Mouse (Mus musculus): ENCODE data around the gene Pcgf5. TPM values are rescaled to one million over a fixed set of nuclear protein-coding genes. Genes with fewer than 3 reads are reported as not detected.
A peak's percentile ranks its signal among the peaks of the same experiment; 100 is the strongest.

Gene Pcgf5
- total and polyA plus RNA-seq, 3 experiments, result 29.1 to 76.4 (median 61.7) TPM

GRCm38 (mm10) chr19:36390714-36391113 lies 42.6 kb downstream of the Pcgf5 start:
- Histone ChIP-seq H3K9ac (ENCODE audit: low read depth, low read length) (no peak overlapping the region), H3K4me1 (ENCODE audit: control insufficient read depth, insufficient read depth, low read length) (peaks cover 2% of the 10 kb centered on the region; the same call in 1 of the 2 replicates), H3K4me3 (no peak overlapping the region), H3K36me3 (ENCODE audit: control insufficient read depth, insufficient read depth, low read length) (0 out of 2 replicates have a peak, but pooled peaks cover 2% of the 10 kb centered on the region), H3K27ac (no peak overlapping the region), H3K27me3 (ENCODE audit: control insufficient read depth, insufficient read depth, low read length) (no peaks in the 10 kb centered on the region), H3K79me2 (replicated peaks; ENCODE audit: control insufficient read depth, insufficient read depth, low read length) (no peaks in the 10 kb centered on the region; the same call in 1 of the 2 replicates)
- intact Hi-C loops (cut with DNase I), result no loop called here
- TF ChIP-seq CTCF (IDR thresholded peaks at IDR 0.05), result no peak
- TF ChIP-seq EP300 (IDR thresholded peaks at IDR 0.05; ENCODE audit: insufficient read depth, low read depth, low read length), result no peak
- TF ChIP-seq POLR2A (IDR thresholded peaks at IDR 0.05; ENCODE audit: insufficient read depth, low read depth, low read length), result no peak
- DNase-seq, result no peak
- 61% methylated on average over 1 of the region's 1 CpGs for WGBS

GRCm38 (mm10) chr19:36398500-36398899 lies 50.4 kb downstream of the Pcgf5 start:
- Histone ChIP-seq H3K4me1 (ENCODE audit: control insufficient read depth, insufficient read depth, low read length) (no peaks in the 10 kb centered on the region), H3K79me2 (replicated peaks; ENCODE audit: control insufficient read depth, insufficient read depth, low read length) (no peaks in the 10 kb centered on the region; the same call in none of the 2 replicates), H3K36me3 (ENCODE audit: control insufficient read depth, insufficient read depth, low read length) (no peaks in the 10 kb centered on the region), H3K9ac (ENCODE audit: low read depth, low read length) (no peak overlapping the region), H3K27me3 (ENCODE audit: control insufficient read depth, insufficient read depth, low read length) (no peaks in the 10 kb centered on the region), H3K4me3 (no peak overlapping the region), H3K27ac (no peak overlapping the region)
- 64% methylated on average over 3 of the region's 3 CpGs for WGBS
- no peak for TF ChIP-seq POLR2A (IDR thresholded peaks at IDR 0.05; ENCODE audit: insufficient read depth, low read depth, low read length)
- no peak for TF ChIP-seq CTCF (IDR thresholded peaks at IDR 0.05)
- TF ChIP-seq EP300 (IDR thresholded peaks at IDR 0.05; ENCODE audit: insufficient read depth, low read depth, low read length), result no peak
- intact Hi-C loops (cut with DNase I), result no loop called here
- no peak for DNase-seq

- H3K4me1 ChIP-seq (ENCODE audit: control insufficient read depth, insufficient read depth, low read length), result peaks cover 4% of the 10 kb centered on the region
- DNase-seq, result no peak
- peak overlapping the region; percentile 51; the same call in 1 of the 2 replicates for H3K27ac ChIP-seq
- H3K4me3 ChIP-seq, result no peak overlapping the region; the same call in 1 of the 2 replicates
- WGBS, result 50% methylated on average over 10 of the region's 10 CpGs
- no peaks in the 10 kb centered on the region for H3K27me3 ChIP-seq (ENCODE audit: control insufficient read depth, insufficient read depth, low read length)
- H3K36me3 ChIP-seq (ENCODE audit: control insufficient read depth, insufficient read depth, low read length), result peaks cover 4% of the 10 kb centered on the region; the same call in 1 of the 2 replicates
- no peak for TF ChIP-seq POLR2A (IDR thresholded peaks at IDR 0.05; ENCODE audit: insufficient read depth, low read depth, low read length)
- TF ChIP-seq EP300 (IDR thresholded peaks at IDR 0.05; ENCODE audit: insufficient read depth, low read depth, low read length), result no peak
- no peak for TF ChIP-seq CTCF (IDR thresholded peaks at IDR 0.05)
- no peaks in the 10 kb centered on the region for H3K79me2 ChIP-seq (replicated peaks; ENCODE audit: control insufficient read depth, insufficient read depth, low read length)
- intact Hi-C loops (cut with DNase I), result loop anchor here (5.0 kb wide), 1 partner anchor 144 kb away; the partner anchor contains the start of gene Hectd2
- H3K9ac ChIP-seq (ENCODE audit: low read depth, low read length), result no peak overlapping the region
Observed at GRCm38 (mm10) chr19:36408352-36409100, 60.4 kb downstream of the Pcgf5 start.

- no peaks in the 10 kb centered on the region for H3K27me3 ChIP-seq (ENCODE audit: control insufficient read depth, insufficient read depth, low read length)
- TF ChIP-seq POLR2A (IDR thresholded peaks at IDR 0.05; ENCODE audit: insufficient read depth, low read depth, low read length) (no peak), EP300 (IDR thresholded peaks at IDR 0.05; ENCODE audit: insufficient read depth, low read depth, low read length) (0 out of 2 replicates have a peak, but pooled peaks have one; percentile 27), CTCF (IDR thresholded peaks at IDR 0.05) (peak; percentile 22; the same call in 1 of the 2 replicates)
- peak overlapping the region; percentile 70 for H3K4me3 ChIP-seq
- peaks cover 4% of the 10 kb centered on the region; the same call in 1 of the 2 replicates for H3K36me3 ChIP-seq (ENCODE audit: control insufficient read depth, insufficient read depth, low read length)
- H3K79me2 ChIP-seq (replicated peaks; ENCODE audit: control insufficient read depth, insufficient read depth, low read length), result 0 out of 2 replicates have a peak, but pooled peaks cover 2% of the 10 kb centered on the region
- WGBS, result 2% methylated on average over 32 of the region's 53 CpGs
- DNase-seq, result peak; percentile 99 to 100
- peak overlapping the region; percentile 89 for H3K9ac ChIP-seq (ENCODE audit: low read depth, low read length)
- peak overlapping the region; percentile 51 for H3K27ac ChIP-seq
- intact Hi-C loops (cut with DNase I), result loop anchor here (5.0 kb wide), 1 partner anchor 143 kb away; the partner anchor contains the start of gene Hectd2
- peaks cover 4% of the 10 kb centered on the region for H3K4me1 ChIP-seq (ENCODE audit: control insufficient read depth, insufficient read depth, low read length)
Observed at GRCm38 (mm10) chr19:36409280-36409860, 61.3 kb downstream of the Pcgf5 start.

- TF ChIP-seq EP300 (IDR thresholded peaks at IDR 0.05; ENCODE audit: insufficient read depth, low read depth, low read length) (no peak), CTCF (IDR thresholded peaks at IDR 0.05) (no peak), POLR2A (IDR thresholded peaks at IDR 0.05; ENCODE audit: insufficient read depth, low read depth, low read length) (no peak)
- peak in 1 of 2 experiments; percentile 66 for DNase-seq
- intact Hi-C loops (cut with DNase I), result loop anchor here (2.0 to 5.0 kb wide), 2 partner anchors 61 to 142 kb away; partner anchors contain the start of genes Hectd2 and Pcgf5
Observed at GRCm38 (mm10) chr19:36409861-36410392, 61.8 kb downstream of the Pcgf5 start.

More at GRCm38 (mm10) chr19:36409861-36410392, 61.8 kb downstream of the Pcgf5 start:
- 0 out of 2 replicates have a peak, but pooled peaks cover 2% of the 10 kb centered on the region for H3K79me2 ChIP-seq (replicated peaks; ENCODE audit: control insufficient read depth, insufficient read depth, low read length)
- H3K27me3 ChIP-seq (ENCODE audit: control insufficient read depth, insufficient read depth, low read length), result no peaks in the 10 kb centered on the region
- H3K27ac ChIP-seq, result peak overlapping the region; percentile 78
- peak overlapping the region; percentile 89 for H3K9ac ChIP-seq (ENCODE audit: low read depth, low read length)
- peak overlapping the region; percentile 70 for H3K4me3 ChIP-seq
- peaks cover 4% of the 10 kb centered on the region for H3K4me1 ChIP-seq (ENCODE audit: control insufficient read depth, insufficient read depth, low read length)
- WGBS, result 4% methylated on average over 68 of the region's 82 CpGs
- H3K36me3 ChIP-seq (ENCODE audit: control insufficient read depth, insufficient read depth, low read length), result peaks cover 4% of the 10 kb centered on the region; the same call in 1 of the 2 replicates
